Mouse (Mus musculus) heart, postnatal 25 days (tissue): ENCODE results near the gene Gpr61. TPM values are rescaled to one million over a fixed set of nuclear protein-coding genes. Genes with fewer than 3 reads are reported as not detected.
A peak's percentile ranks its signal among the peaks of the same experiment; 100 is the strongest.

Experiments
- DNase-seq: peaks from one replicate; pipeline ENCODE4 v3.0.0; 2022; ENCODE audit warnings: low spot score
- intact Hi-C: fragments of 180-260 bp; cut with DNase I; formaldehyde crosslinking; loops from one replicate; pipeline ENCODE4 v1.15.1; 2025
- total RNA-seq, 2 experiments: library from RNA; stranded (reverse); gene quantifications; 2 replicates each; pipeline ENCODE4 v1.2.3; 2021

The Gpr61 gene
- total RNA-seq, 2 experiments from 2014 or later: not detected

- intact Hi-C loops: no loop called here
- no peak for DNase-seq
Observed at GRCm38 (mm10) chr3:108180514-108180913, 25.8 kb upstream of the Gpr61 start.

GRCm38 (mm10) chr3:108178756-108179715, 24.4 kb upstream of the Gpr61 start:
- no peak for DNase-seq
- intact Hi-C loops: no loop called here

GRCm38 (mm10) chr3:108174672-108175531, 20.2 kb upstream of the Gpr61 start:
- intact Hi-C loops: no loop called here
- no peak for DNase-seq

- no peak for DNase-seq
- intact Hi-C loops: loop anchor here (5.0 kb wide), 1 partner anchor 88 kb away; the partner anchor contains the start of gene Psma5
Observed at GRCm38 (mm10) chr3:108169199-108169598, 14.5 kb upstream of the Gpr61 start.

- DNase-seq: no peak
- intact Hi-C loops: loop anchor here (5.0 kb wide), 1 partner anchor 90 kb away; the partner anchor contains the start of gene Psma5
Observed at GRCm38 (mm10) chr3:108167499-108167898, 12.8 kb upstream of the Gpr61 start.

GRCm38 (mm10) chr3:108166486-108167211, 12.0 kb upstream of the Gpr61 start:
- no peak for DNase-seq
- intact Hi-C loops: loop anchor here (5.0 kb wide), 1 partner anchor 91 kb away; the partner anchor contains the start of gene Psma5

GRCm38 (mm10) chr3:108165532-108166315, 11.0 kb upstream of the Gpr61 start:
- DNase-seq: no peak
- intact Hi-C loops: loop anchor here (5.0 kb wide), 1 partner anchor 92 kb away; the partner anchor contains the start of gene Psma5

GRCm38 (mm10) chr3:108164807-108165206, 10.1 kb upstream of the Gpr61 start:
- peak; percentile 60 for DNase-seq
- intact Hi-C loops: loop anchor here (1.0 to 5.0 kb wide), 3 partner anchors 39 to 222 kb away; partner anchors contain the start of gene Psma5

- no peak for DNase-seq
- intact Hi-C loops: loop anchor here (1.0 to 5.0 kb wide), 2 partner anchors 40 to 223 kb away; no protein-coding TSS in a partner anchor
Observed at GRCm38 (mm10) chr3:108164091-108164490, 9.4 kb upstream of the Gpr61 start.

GRCm38 (mm10) chr3:108158383-108159037, 3.8 kb upstream of the Gpr61 start:
- no peak for DNase-seq
- intact Hi-C loops: no loop called here

- intact Hi-C loops: no loop called here
- DNase-seq: no peak
Observed at GRCm38 (mm10) chr3:108152290-108152689, 2.4 kb downstream of the Gpr61 start.

GRCm38 (mm10) chr3:108147386-108148235, 7.1 kb downstream of the Gpr61 start:
- intact Hi-C loops: loop anchor here (1.0 to 5.0 kb wide), 5 partner anchors 77 to 450 kb away; partner anchors contain the start of genes Ahcyl1 and Gstm1
- peak; percentile 67 for DNase-seq

- no peak for DNase-seq
- intact Hi-C loops: loop anchor here (5.0 kb wide), 3 partner anchors 129 to 449 kb away; partner anchors contain the start of genes Ahcyl1 and Gstm1
Observed at GRCm38 (mm10) chr3:108146671-108147070, 8.0 kb downstream of the Gpr61 start.

- intact Hi-C loops: loop anchor here (5.0 kb wide), 3 partner anchors 128 to 448 kb away; partner anchors contain the start of genes Ahcyl1 and Gstm1
- DNase-seq: peak; percentile 85
Observed at GRCm38 (mm10) chr3:108145534-108146445, 8.9 kb downstream of the Gpr61 start, which contains the start of gene Gnai3. Gene Gnai3, minus strand, starts transcription at chr3:108146146.

GRCm38 (mm10) chr3:108140786-108141185, 13.9 kb downstream of the Gpr61 start:
- intact Hi-C loops: no loop called here
- DNase-seq: no peak

GRCm38 (mm10) chr3:108139113-108139512, 15.6 kb downstream of the Gpr61 start:
- DNase-seq: no peak
- intact Hi-C loops: no loop called here
